Comparison of ENCODE assay signal across 8 mouse cellular contexts in the genomic region with DNA sequence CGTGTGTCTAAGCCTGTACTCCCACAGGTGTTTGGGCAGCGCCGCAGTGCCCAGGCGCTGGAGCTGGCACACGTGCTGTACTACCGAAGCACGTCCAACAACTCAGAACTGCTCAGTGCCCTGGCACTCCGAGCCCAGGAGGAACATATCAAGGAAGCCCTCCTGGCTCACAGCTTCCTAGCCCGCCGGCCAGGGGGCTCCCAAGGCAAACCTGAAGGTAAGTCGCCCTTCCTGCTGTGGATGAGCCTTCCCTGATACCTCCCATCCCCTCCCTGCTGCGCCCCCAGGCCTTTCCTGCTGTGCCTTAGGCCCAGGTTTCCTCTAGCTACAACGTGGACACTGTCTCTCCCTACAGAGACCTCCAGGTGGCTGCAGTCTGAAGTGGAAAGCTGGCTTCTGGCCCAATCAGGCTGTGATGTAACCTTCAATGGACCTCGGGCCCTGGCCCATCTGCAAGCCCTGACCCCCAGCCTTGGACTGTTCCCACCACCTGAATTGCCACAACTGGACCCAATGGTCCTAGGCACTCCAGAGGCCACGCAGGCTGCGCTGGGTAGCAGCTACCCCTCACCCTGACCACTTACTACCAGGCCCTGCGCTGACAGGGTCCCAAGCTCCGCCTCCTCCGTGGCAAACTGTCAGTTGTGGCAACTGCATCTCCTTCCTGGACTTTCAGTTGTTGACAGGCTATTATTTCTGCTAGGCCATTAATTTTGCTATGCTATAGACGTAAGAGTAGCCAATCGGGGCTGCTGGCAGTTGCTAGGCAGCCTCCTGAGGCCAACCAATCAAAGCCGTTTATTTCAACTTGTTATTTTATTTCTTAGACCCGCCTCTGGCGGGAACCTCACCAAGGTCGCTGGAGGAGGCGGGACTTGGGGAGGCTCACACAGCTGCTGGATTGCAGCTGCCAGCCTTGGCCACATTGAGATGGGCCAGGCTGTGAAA. TPM values are rescaled to one million over a fixed set of nuclear protein-coding genes. Genes with fewer than 3 reads are reported as not detected.
DNase-seq lines count a peak whose midpoint lies in the region; ATAC-seq and TF ChIP-seq lines count a peak whose summit lies in the region.

No protein-coding gene starts in this region.

- H3K9ac ChIP-seq in ES-Bruce4 (ENCODE audit: low read depth, poor library complexity, severe bottlenecking), result no peak overlapping the region
- H3K9ac ChIP-seq in hindbrain, embryonic 13.5 days, result peak overlapping the region; percentile 56
- 0 out of 2 replicates have a peak overlapping the region, but pooled peaks have one; percentile 13 for H3K9ac ChIP-seq in lung, postnatal 0 days (replicated peaks; ENCODE audit: low read depth)

- peak; percentile 87 for ATAC-seq in hindbrain, embryonic 13.5 days (ENCODE audit: low FRiP score)
- peak; percentile 86 for ATAC-seq in lung, postnatal 0 days

- H3K9me3 ChIP-seq in ES-Bruce4 (replicated peaks; ENCODE audit: control insufficient read depth, insufficient read depth, low read length, poor library complexity, severe bottlenecking), result no peaks in the 10 kb centered on the region
- no peaks in the 10 kb centered on the region for H3K9me3 ChIP-seq in hindbrain, embryonic 13.5 days
- no peaks in the 10 kb centered on the region for H3K9me3 ChIP-seq in lung, postnatal 0 days (ENCODE audit: low read length)

- peak; percentile 70 for DNase-seq in c-Kit-positive CD71-positive TER-119-negative erythroid progenitor cells, embryonic 14.5 days (ENCODE audit: low read depth)
- DNase-seq in frontal cortex, postnatal 36 days (ENCODE audit: low spot score in 2 of 2), result peak; percentile 54 to 77
- DNase-seq in layer of hippocampus, postnatal 10 days (ENCODE audit: low spot score in 2 of 2), result peak; percentile 65 to 66
- DNase-seq in lung, postnatal 0 days (ENCODE audit: low spot score), result peak; percentile 96
- DNase-seq in ovary, postnatal 14 days (ENCODE audit: low spot score), result peak; percentile 73
- DNase-seq in thymus, postnatal 0 days (ENCODE audit: low spot score), result peak; percentile 95

- H3K4me1 ChIP-seq in ES-Bruce4 (ENCODE audit: control insufficient read depth, insufficient read depth, low read length), result no peaks in the 10 kb centered on the region
- H3K4me1 ChIP-seq in hindbrain, embryonic 13.5 days (replicated peaks), result peaks cover 21% of the 10 kb centered on the region
- H3K4me1 ChIP-seq in lung, postnatal 0 days (ENCODE audit: insufficient read depth, low read depth, low read length), result peaks cover 19% of the 10 kb centered on the region

- no peak for TF ChIP-seq CTCF in ES-Bruce4 (IDR thresholded peaks at IDR 0.05; ENCODE audit: low read depth, low read length)
- peak; percentile 37; the same call in 1 of the 2 replicates for TF ChIP-seq CTCF in lung, postnatal 0 days (IDR thresholded peaks at IDR 0.05)

- no peak for TF ChIP-seq EP300 in ES-Bruce4 (IDR thresholded peaks at IDR 0.05; ENCODE audit: insufficient read depth, low read depth, low read length)
- no peak for TF ChIP-seq EP300 in lung, postnatal 0 days (IDR thresholded peaks at IDR 0.05)

- peak overlapping the region; percentile 27 for H3K4me3 ChIP-seq in ES-Bruce4 (ENCODE audit: low read depth, low read length)
- H3K4me3 ChIP-seq in hindbrain, embryonic 13.5 days, result peak overlapping the region; percentile 31
- H3K4me3 ChIP-seq in lung, postnatal 0 days (ENCODE audit: low read depth, low read length), result peak overlapping the region; percentile 26

- WGBS in hindbrain, embryonic 13.5 days, result 34% methylated on average over 26 of the region's 26 CpGs
- WGBS in lung, postnatal 0 days, result 27% methylated on average over 26 of the region's 26 CpGs

- TF ChIP-seq POLR2A in ES-Bruce4 (IDR thresholded peaks at IDR 0.05; ENCODE audit: insufficient read depth, low read length), result no peak

- no peaks in the 10 kb centered on the region for H3K27me3 ChIP-seq in ES-Bruce4 (ENCODE audit: control insufficient read depth, insufficient read depth, low read length, poor library complexity, severe bottlenecking)
- H3K27me3 ChIP-seq in hindbrain, embryonic 13.5 days, result peaks cover 14% of the 10 kb centered on the region; the same call in 1 of the 2 replicates
- no peaks in the 10 kb centered on the region for H3K27me3 ChIP-seq in lung, postnatal 0 days (replicated peaks; ENCODE audit: insufficient read depth, low read length)

- H3K27ac ChIP-seq in ES-Bruce4 (ENCODE audit: insufficient read depth, low read length), result no peak overlapping the region
- peak overlapping the region; percentile 91 for H3K27ac ChIP-seq in hindbrain, embryonic 13.5 days
- peak overlapping the region; percentile 70 for H3K27ac ChIP-seq in lung, postnatal 0 days (ENCODE audit: low read length)

- H3K36me3 ChIP-seq in ES-Bruce4 (ENCODE audit: control insufficient read depth, insufficient read depth, low read length, poor library complexity, severe bottlenecking), result no peaks in the 10 kb centered on the region
- peaks cover 8% of the 10 kb centered on the region for H3K36me3 ChIP-seq in hindbrain, embryonic 13.5 days
- H3K36me3 ChIP-seq in lung, postnatal 0 days (ENCODE audit: insufficient read depth, low read length), result no peaks in the 10 kb centered on the region

- H3K4me2 ChIP-seq in hindbrain, embryonic 13.5 days, result peak overlapping the region; percentile 49
- peak overlapping the region; percentile 50 for H3K4me2 ChIP-seq in lung, postnatal 0 days (replicated peaks; ENCODE audit: low read depth, low read length)

RNA-seq across cellular contexts. Expression of a gene that starts 4.9 kb away (rescaled TPM):
- 10.6 and 11.0 TPM in 2 replicates for polyA plus RNA-seq in ES-Bruce4 (2011; ENCODE audit: insufficient read depth, insufficient read length, low read depth, missing spikeins)
- 33.7 and 45.9 TPM in 2 replicates for polyA plus RNA-seq in hindbrain, embryonic 13.5 days (2015; fragmentation: Nextera tagmentation; extraction: Ambion mirVana)
- total RNA-seq in layer of hippocampus, postnatal 10 days (2021), result 1 to 10 TPM; 6.2 TPM
- 233 and 255 TPM in 2 replicates for polyA plus RNA-seq in lung, postnatal 0 days (2015; fragmentation: Nextera tagmentation; extraction: Ambion mirVana)
- polyA plus RNA-seq in thymus, postnatal 0 days (2015; fragmentation: Nextera tagmentation; extraction: Ambion mirVana), result 262 and 266 TPM in 2 replicates

RNA-seq across cellular contexts. Expression of a gene that starts 7.5 kb away (rescaled TPM):
- polyA plus RNA-seq in ES-Bruce4 (2011; ENCODE audit: insufficient read depth, insufficient read length, low read depth, missing spikeins), result 7.6 and 10.2 TPM in 2 replicates
- 4.9 and 7.6 TPM in 2 replicates for polyA plus RNA-seq in hindbrain, embryonic 13.5 days (2015; fragmentation: Nextera tagmentation; extraction: Ambion mirVana)
- 1 to 10 TPM; 4.2 to 5.3 TPM for total RNA-seq in layer of hippocampus, postnatal 10 days (2021)
- polyA plus RNA-seq in lung, postnatal 0 days (2015; fragmentation: Nextera tagmentation; extraction: Ambion mirVana), result 8.9 and 11.2 TPM in 2 replicates
- 2.3 and 2.6 TPM in 2 replicates for polyA plus RNA-seq in thymus, postnatal 0 days (2015; fragmentation: Nextera tagmentation; extraction: Ambion mirVana)

RNA-seq across cellular contexts. Expression of a gene that starts 19.6 kb away (rescaled TPM):
- polyA plus RNA-seq in ES-Bruce4 (2011; ENCODE audit: insufficient read depth, insufficient read length, low read depth, missing spikeins), result 21.7 and 28.2 TPM in 2 replicates
- polyA plus RNA-seq in hindbrain, embryonic 13.5 days (2015; fragmentation: Nextera tagmentation; extraction: Ambion mirVana), result 6.2 and 6.6 TPM in 2 replicates
- total RNA-seq in layer of hippocampus, postnatal 10 days (2021), result 10 to 100 TPM; 23.9 TPM
- 3.9 and 4.1 TPM in 2 replicates for polyA plus RNA-seq in lung, postnatal 0 days (2015; fragmentation: Nextera tagmentation; extraction: Ambion mirVana)
- 4.3 and 4.6 TPM in 2 replicates for polyA plus RNA-seq in thymus, postnatal 0 days (2015; fragmentation: Nextera tagmentation; extraction: Ambion mirVana)

RNA-seq across cellular contexts. Expression of a gene that starts 19.8 kb away (rescaled TPM):
- 2.0 and 3.4 TPM in 2 replicates for polyA plus RNA-seq in ES-Bruce4 (2011; ENCODE audit: insufficient read depth, insufficient read length, low read depth, missing spikeins)
- 0.17 and 0.36 TPM in 2 replicates for polyA plus RNA-seq in hindbrain, embryonic 13.5 days (2015; fragmentation: Nextera tagmentation; extraction: Ambion mirVana)
- total RNA-seq in layer of hippocampus, postnatal 10 days (2021), result under 1 TPM in 1 of 2 experiments, not detected in 1; 0.40 TPM
- 0.14 and 0.23 TPM in 2 replicates for polyA plus RNA-seq in lung, postnatal 0 days (2015; fragmentation: Nextera tagmentation; extraction: Ambion mirVana)
- polyA plus RNA-seq in thymus, postnatal 0 days (2015; fragmentation: Nextera tagmentation; extraction: Ambion mirVana), result 1.4 and 1.5 TPM in 2 replicates

RNA-seq across cellular contexts. Expression of a gene that starts 38.2 kb away (rescaled TPM):
- 0.43 and 0.68 TPM in 2 replicates for polyA plus RNA-seq in ES-Bruce4 (2011; ENCODE audit: insufficient read depth, insufficient read length, low read depth, missing spikeins)
- polyA plus RNA-seq in hindbrain, embryonic 13.5 days (2015; fragmentation: Nextera tagmentation; extraction: Ambion mirVana), result 1.5 and 1.6 TPM in 2 replicates
- 10 to 100 TPM; 32.1 to 33.4 TPM for total RNA-seq in layer of hippocampus, postnatal 10 days (2021)
- polyA plus RNA-seq in lung, postnatal 0 days (2015; fragmentation: Nextera tagmentation; extraction: Ambion mirVana), result 0.62 and 0.75 TPM in 2 replicates
- polyA plus RNA-seq in thymus, postnatal 0 days (2015; fragmentation: Nextera tagmentation; extraction: Ambion mirVana), result 0.13 and 0.23 TPM in 2 replicates
